In genomic region chr4:140644701-140645100, GRCm38 (mm10) we compare ENCODE assay signal across 23 mouse cellular contexts. TPM values are rescaled to one million over a fixed set of nuclear protein-coding genes. Genes with fewer than 3 reads are reported as not detected.
DNase-seq lines count a peak whose midpoint lies in the region; ATAC-seq and TF ChIP-seq lines count a peak whose summit lies in the region.
"Had no signal": no experiment of that assay in that cellular context is flagged by ENCODE, and none has a peak within 500 bp of the region (broad histone marks: within the 10 kb centered on the region; RNA-seq: fewer than 3 reads in every experiment).

No protein-coding gene starts in this region.

- H3K27ac ChIP-seq in forebrain, embryonic 12.5 days: 0 out of 2 replicates have a peak overlapping the region, but pooled peaks have one; percentile 36
- no peak overlapping the region for H3K27ac ChIP-seq in forebrain, embryonic 14.5 days (ENCODE audit: low read depth, low read length)
- 0 out of 2 replicates have a peak overlapping the region, but pooled peaks have one; percentile 1 for H3K27ac ChIP-seq in hindbrain, embryonic 12.5 days
- H3K27ac ChIP-seq in hindbrain, embryonic 11.5 days (ENCODE audit: low read depth, low read length): no peak overlapping the region
- H3K27ac ChIP-seq in midbrain, embryonic 13.5 days: no peak overlapping the region
- no peak overlapping the region for H3K27ac ChIP-seq in midbrain, postnatal 0 days (ENCODE audit: low read depth, low read length)
- H3K27ac ChIP-seq in hindbrain, embryonic 15.5 days (replicated peaks): no peak overlapping the region; the same call in 1 of the 2 replicates
- H3K27ac ChIP-seq: embryonic facial prominence, embryonic 13.5 days; heart, embryonic 10.5 days; heart, embryonic 15.5 days; limb, embryonic 13.5 days; lung, embryonic 15.5 days; neural tube, embryonic 12.5 days had no signal

- no peak for DNase-seq in forebrain, embryonic 14.5 days (ENCODE audit: low spot score)
- no peak for DNase-seq in hindbrain, embryonic 11.5 days (ENCODE audit: low spot score)
- no peak for DNase-seq in midbrain, postnatal 0 days (ENCODE audit: low spot score)
- no peak for DNase-seq in adipocyte (ENCODE audit: low spot score)
- DNase-seq: adrenal gland, postnatal 25 days; gastrocnemius, postnatal 25 days; heart, adult 11 months; kidney, adult 9 months; kidney, postnatal 10 days had no signal

- no peaks in the 10 kb centered on the region for H3K9me3 ChIP-seq in forebrain, embryonic 12.5 days
- no peaks in the 10 kb centered on the region for H3K9me3 ChIP-seq in forebrain, embryonic 14.5 days (replicated peaks; ENCODE audit: control insufficient read depth, low read length)
- H3K9me3 ChIP-seq in hindbrain, embryonic 12.5 days (replicated peaks): no peaks in the 10 kb centered on the region
- H3K9me3 ChIP-seq in hindbrain, embryonic 11.5 days (ENCODE audit: control insufficient read depth, low read length): no peaks in the 10 kb centered on the region
- H3K9me3 ChIP-seq in midbrain, embryonic 13.5 days: 0 out of 2 replicates have a peak, but pooled peaks cover 4% of the 10 kb centered on the region
- no peaks in the 10 kb centered on the region for H3K9me3 ChIP-seq in midbrain, postnatal 0 days (ENCODE audit: low read length)
- no peaks in the 10 kb centered on the region for H3K9me3 ChIP-seq in hindbrain, embryonic 15.5 days
- H3K9me3 ChIP-seq: embryonic facial prominence, embryonic 13.5 days; heart, embryonic 15.5 days; limb, embryonic 13.5 days; lung, embryonic 15.5 days; neural tube, embryonic 12.5 days had no signal

- no peaks in the 10 kb centered on the region for H3K27me3 ChIP-seq in forebrain, embryonic 12.5 days
- no peaks in the 10 kb centered on the region for H3K27me3 ChIP-seq in forebrain, embryonic 14.5 days (replicated peaks; ENCODE audit: control insufficient read depth, insufficient read depth, low read length)
- H3K27me3 ChIP-seq in hindbrain, embryonic 12.5 days: no peaks in the 10 kb centered on the region
- no peaks in the 10 kb centered on the region for H3K27me3 ChIP-seq in hindbrain, embryonic 11.5 days (ENCODE audit: control insufficient read depth, insufficient read depth, low read length)
- no peaks in the 10 kb centered on the region for H3K27me3 ChIP-seq in midbrain, embryonic 13.5 days
- H3K27me3 ChIP-seq in midbrain, postnatal 0 days (ENCODE audit: insufficient read depth, low read length): no peaks in the 10 kb centered on the region
- H3K27me3 ChIP-seq in hindbrain, embryonic 15.5 days: no peaks in the 10 kb centered on the region
- H3K27me3 ChIP-seq: embryonic facial prominence, embryonic 13.5 days; heart, embryonic 15.5 days; limb, embryonic 13.5 days; lung, embryonic 15.5 days; midbrain, embryonic 12.5 days; neural tube, embryonic 12.5 days had no signal

- WGBS in forebrain, embryonic 12.5 days: 28% methylated on average over 3 of the region's 3 CpGs
- 21% methylated on average over 3 of the region's 3 CpGs for WGBS in forebrain, embryonic 14.5 days
- WGBS in hindbrain, embryonic 12.5 days: 14% methylated on average over 3 of the region's 3 CpGs
- 22% methylated on average over 3 of the region's 3 CpGs for WGBS in hindbrain, embryonic 11.5 days
- 25% methylated on average over 3 of the region's 3 CpGs for WGBS in midbrain, embryonic 13.5 days
- WGBS in midbrain, postnatal 0 days: 21% methylated on average over 3 of the region's 3 CpGs
- WGBS in hindbrain, embryonic 15.5 days: 9% methylated on average over 3 of the region's 3 CpGs

- H3K4me3 ChIP-seq in forebrain, embryonic 12.5 days (replicated peaks): no peak overlapping the region
- H3K4me3 ChIP-seq in forebrain, embryonic 14.5 days (ENCODE audit: low read depth, low read length): no peak overlapping the region
- H3K4me3 ChIP-seq in hindbrain, embryonic 12.5 days: no peak overlapping the region
- no peak overlapping the region for H3K4me3 ChIP-seq in hindbrain, embryonic 11.5 days (ENCODE audit: low read depth, low read length)
- no peak overlapping the region for H3K4me3 ChIP-seq in midbrain, embryonic 13.5 days (replicated peaks)
- no peak overlapping the region for H3K4me3 ChIP-seq in midbrain, postnatal 0 days (ENCODE audit: low read depth, low read length)
- H3K4me3 ChIP-seq in hindbrain, embryonic 15.5 days: no peak overlapping the region
- H3K4me3 ChIP-seq: embryonic facial prominence, embryonic 13.5 days; heart, embryonic 10.5 days; heart, embryonic 15.5 days; limb, embryonic 13.5 days; lung, embryonic 15.5 days; midbrain, embryonic 12.5 days; neural tube, embryonic 12.5 days had no signal

- H3K4me1 ChIP-seq in forebrain, embryonic 12.5 days: peaks cover 62% of the 10 kb centered on the region
- H3K4me1 ChIP-seq in forebrain, embryonic 14.5 days (ENCODE audit: control insufficient read depth, insufficient read depth, low read length): peaks cover 33% of the 10 kb centered on the region
- H3K4me1 ChIP-seq in hindbrain, embryonic 12.5 days: peaks cover 63% of the 10 kb centered on the region
- H3K4me1 ChIP-seq in hindbrain, embryonic 11.5 days (replicated peaks; ENCODE audit: control insufficient read depth, insufficient read depth, low read length): peaks cover 10% of the 10 kb centered on the region
- peaks cover 65% of the 10 kb centered on the region for H3K4me1 ChIP-seq in midbrain, embryonic 13.5 days (replicated peaks)
- H3K4me1 ChIP-seq in midbrain, postnatal 0 days (ENCODE audit: insufficient read depth, low read length): peaks cover 8% of the 10 kb centered on the region
- peaks cover 73% of the 10 kb centered on the region for H3K4me1 ChIP-seq in hindbrain, embryonic 15.5 days (replicated peaks)

- H3K9ac ChIP-seq in forebrain, embryonic 12.5 days: no peak overlapping the region
- no peak overlapping the region for H3K9ac ChIP-seq in forebrain, embryonic 14.5 days (ENCODE audit: low read length)
- H3K9ac ChIP-seq in hindbrain, embryonic 12.5 days: no peak overlapping the region
- no peak overlapping the region for H3K9ac ChIP-seq in hindbrain, embryonic 11.5 days (ENCODE audit: low read depth, low read length)
- no peak overlapping the region for H3K9ac ChIP-seq in midbrain, embryonic 13.5 days (replicated peaks)
- H3K9ac ChIP-seq in midbrain, postnatal 0 days (replicated peaks; ENCODE audit: low read length, poor library complexity, severe bottlenecking): no peak overlapping the region
- H3K9ac ChIP-seq in hindbrain, embryonic 15.5 days: no peak overlapping the region
- H3K9ac ChIP-seq: embryonic facial prominence, embryonic 13.5 days; heart, embryonic 15.5 days; limb, embryonic 13.5 days; lung, embryonic 15.5 days; midbrain, embryonic 12.5 days; neural tube, embryonic 12.5 days had no signal

- H3K36me3 ChIP-seq in forebrain, embryonic 12.5 days (replicated peaks): peaks cover 14% of the 10 kb centered on the region
- H3K36me3 ChIP-seq in forebrain, embryonic 14.5 days (ENCODE audit: control insufficient read depth, insufficient read depth, low read length): peaks cover 11% of the 10 kb centered on the region
- no peaks in the 10 kb centered on the region; the same call in none of the 2 replicates for H3K36me3 ChIP-seq in hindbrain, embryonic 12.5 days
- no peaks in the 10 kb centered on the region for H3K36me3 ChIP-seq in hindbrain, embryonic 11.5 days (ENCODE audit: control insufficient read depth, insufficient read depth, low read length)
- H3K36me3 ChIP-seq in midbrain, embryonic 13.5 days: peaks cover 26% of the 10 kb centered on the region
- no peaks in the 10 kb centered on the region for H3K36me3 ChIP-seq in midbrain, postnatal 0 days (ENCODE audit: insufficient read depth, low read length)
- H3K36me3 ChIP-seq in hindbrain, embryonic 15.5 days: no peaks in the 10 kb centered on the region
- H3K36me3 ChIP-seq: G1E; heart, embryonic 15.5 days; lung, embryonic 15.5 days had no signal

- TF ChIP-seq CTCF in midbrain, postnatal 0 days (IDR thresholded peaks at IDR 0.05): no peak

- ATAC-seq in forebrain, embryonic 12.5 days (ENCODE audit: low FRiP score): no peak
- no peak for ATAC-seq in forebrain, embryonic 14.5 days
- ATAC-seq in hindbrain, embryonic 12.5 days (ENCODE audit: low FRiP score): no peak
- no peak for ATAC-seq in hindbrain, embryonic 11.5 days (ENCODE audit: low FRiP score)
- ATAC-seq in midbrain, embryonic 13.5 days: no peak
- no peak for ATAC-seq in midbrain, postnatal 0 days (ENCODE audit: low FRiP score)
- ATAC-seq in hindbrain, embryonic 15.5 days (ENCODE audit: low FRiP score, low read depth): no peak
- ATAC-seq: intestine, postnatal 0 days had no signal

- no peak overlapping the region; the same call in 1 of the 2 replicates for H3K4me2 ChIP-seq in forebrain, embryonic 12.5 days
- H3K4me2 ChIP-seq in forebrain, embryonic 14.5 days (ENCODE audit: low read length): no peak overlapping the region
- 0 out of 2 replicates have a peak overlapping the region, but pooled peaks have one; percentile 6 for H3K4me2 ChIP-seq in hindbrain, embryonic 12.5 days (replicated peaks)
- H3K4me2 ChIP-seq in hindbrain, embryonic 11.5 days (replicated peaks; ENCODE audit: low read depth, low read length): no peak overlapping the region
- 0 out of 2 replicates have a peak overlapping the region, but pooled peaks have one; percentile 7 for H3K4me2 ChIP-seq in midbrain, embryonic 13.5 days (replicated peaks)
- H3K4me2 ChIP-seq in midbrain, postnatal 0 days (ENCODE audit: low read depth, low read length, poor library complexity, severe bottlenecking): no peak overlapping the region
- peak overlapping the region; percentile 21 for H3K4me2 ChIP-seq in hindbrain, embryonic 15.5 days
- H3K4me2 ChIP-seq: embryonic facial prominence, embryonic 13.5 days; heart, embryonic 15.5 days; limb, embryonic 13.5 days; liver, embryonic 11.5 days; lung, embryonic 15.5 days; midbrain, embryonic 12.5 days; neural tube, embryonic 12.5 days had no signal

RNA-seq across cellular contexts. Expression of gene Arhgef10l, which starts 21.1 kb away (rescaled TPM):
- polyA plus RNA-seq in forebrain, embryonic 12.5 days (2016; fragmentation: Nextera tagmentation; extraction: Ambion mirVana): 26.1 and 31.1 TPM in 2 replicates
- 15.0 and 17.7 TPM in 2 replicates for polyA plus RNA-seq in forebrain, embryonic 14.5 days (2014; fragmentation: Nextera tagmentation; extraction: Ambion mirVana)
- 31.2 and 31.7 TPM in 2 replicates for polyA plus RNA-seq in hindbrain, embryonic 12.5 days (2016; fragmentation: Nextera tagmentation; extraction: Ambion mirVana)
- polyA plus RNA-seq in hindbrain, embryonic 11.5 days (2014; fragmentation: Nextera tagmentation; extraction: Ambion mirVana): 13.8 and 14.5 TPM in 2 replicates
- 27.7 and 28.3 TPM in 2 replicates for polyA plus RNA-seq in midbrain, embryonic 13.5 days (2015; fragmentation: Nextera tagmentation; extraction: Ambion mirVana)
- total RNA-seq in midbrain, postnatal 0 days (2014; rRNA removed): 68.7 and 81.1 TPM in 2 replicates
- polyA plus RNA-seq in midbrain, postnatal 0 days (2015; fragmentation: Nextera tagmentation; extraction: Ambion mirVana): 20.7 and 23.1 TPM in 2 replicates
- 26.2 and 28.2 TPM in 2 replicates for polyA plus RNA-seq in hindbrain, embryonic 15.5 days (2015; fragmentation: Nextera tagmentation; extraction: Ambion mirVana)

RNA-seq across cellular contexts. Expression of gene Rcc2, which starts 55.6 kb away (rescaled TPM):
- polyA plus RNA-seq in forebrain, embryonic 12.5 days (2016; fragmentation: Nextera tagmentation; extraction: Ambion mirVana): 45.9 and 81.3 TPM in 2 replicates
- polyA plus RNA-seq in forebrain, embryonic 14.5 days (2014; fragmentation: Nextera tagmentation; extraction: Ambion mirVana): 23.1 and 32.8 TPM in 2 replicates
- polyA plus RNA-seq in hindbrain, embryonic 12.5 days (2016; fragmentation: Nextera tagmentation; extraction: Ambion mirVana): 94.4 and 97.8 TPM in 2 replicates
- polyA plus RNA-seq in hindbrain, embryonic 11.5 days (2014; fragmentation: Nextera tagmentation; extraction: Ambion mirVana): 44.3 and 59.6 TPM in 2 replicates
- 23.6 and 26.3 TPM in 2 replicates for polyA plus RNA-seq in midbrain, embryonic 13.5 days (2015; fragmentation: Nextera tagmentation; extraction: Ambion mirVana)
- 40.0 and 51.2 TPM in 2 replicates for total RNA-seq in midbrain, postnatal 0 days (2014; rRNA removed)
- polyA plus RNA-seq in midbrain, postnatal 0 days (2015; fragmentation: Nextera tagmentation; extraction: Ambion mirVana): 11.5 and 13.2 TPM in 2 replicates
- polyA plus RNA-seq in hindbrain, embryonic 15.5 days (2015; fragmentation: Nextera tagmentation; extraction: Ambion mirVana): 25.0 and 28.8 TPM in 2 replicates

Comparison
In these comparisons a context has a peak if more than half of its experiments do, and no peak if none do; other contexts are left out.
1. H3K27ac ChIP-seq: peak in forebrain, embryonic 12.5 days (single experiment) and hindbrain, embryonic 12.5 days (single experiment); none in forebrain, embryonic 14.5 days (single experiment), hindbrain, embryonic 11.5 days (single experiment), midbrain, embryonic 13.5 days (single experiment), midbrain, postnatal 0 days (single experiment) and hindbrain, embryonic 15.5 days (single experiment).
2. H3K4me2 ChIP-seq: peak in hindbrain, embryonic 12.5 days (single experiment), midbrain, embryonic 13.5 days (single experiment) and hindbrain, embryonic 15.5 days (single experiment); none in forebrain, embryonic 12.5 days (single experiment), forebrain, embryonic 14.5 days (single experiment), hindbrain, embryonic 11.5 days (single experiment) and midbrain, postnatal 0 days (single experiment).